Mouse (Mus musculus): ENCODE results near the gene 9930111J21Rik2. TPM values are rescaled to one million over a fixed set of nuclear protein-coding genes. Genes with fewer than 3 reads are reported as not detected.
"Not testable (repeated sequence)": the region's sequence is repeated elsewhere in the genome, so short reads cannot be mapped to it uniquely, and the experiment has no call there.

The 9930111J21Rik2 gene
- total RNA-seq, 2 experiments from 2014 or later: 1.0 to 1.4 TPM

DNA sequence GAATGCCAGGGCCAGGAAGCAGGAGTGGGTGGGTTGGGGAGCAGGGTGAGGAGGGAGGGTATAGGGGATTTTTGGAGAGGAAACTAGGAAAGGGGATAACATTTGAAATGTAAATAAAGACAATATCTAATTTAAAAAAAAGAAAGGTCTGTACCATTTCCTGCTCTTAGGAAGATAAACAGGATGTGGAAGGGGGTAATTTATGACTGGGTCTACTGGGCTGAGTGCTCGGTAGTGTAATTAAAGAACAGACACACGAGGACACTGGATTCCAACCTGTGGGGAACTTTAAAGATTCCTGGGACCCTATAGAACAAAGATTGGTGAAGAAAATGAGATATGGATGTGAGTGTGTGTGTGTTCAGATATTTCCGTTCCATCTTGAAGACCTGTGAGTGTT is 68.2 kb downstream of the 9930111J21Rik2 start:
- intact Hi-C loops (cut with DNase I; ENCODE audit: low total_unique reads); DNase-seq: not testable (repeated sequence)

DNA sequence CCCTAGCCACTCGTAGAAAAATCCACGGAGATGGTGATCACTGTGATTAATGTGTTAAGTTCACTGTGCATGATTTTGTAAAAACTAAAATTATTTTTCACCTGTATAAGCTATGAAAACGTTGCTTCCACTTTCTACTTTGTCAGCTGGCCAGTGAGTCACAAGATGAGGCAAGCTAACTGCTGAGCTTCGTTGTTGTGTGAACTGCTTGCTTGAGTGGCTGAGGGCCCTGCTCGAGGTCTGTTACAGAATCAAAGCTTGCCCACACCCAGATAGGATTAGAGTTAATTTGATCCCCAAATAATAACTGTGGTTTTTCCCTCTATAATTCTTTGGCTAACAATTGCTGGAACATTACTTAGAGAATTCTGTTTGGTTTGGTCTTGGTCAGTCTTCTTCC is 71.0 kb downstream of the 9930111J21Rik2 start:
- intact Hi-C loops (cut with DNase I; ENCODE audit: low total_unique reads); DNase-seq: not testable (repeated sequence)

- intact Hi-C loops (cut with DNase I; ENCODE audit: low total_unique reads); DNase-seq: not testable (repeated sequence)
Measured at GRCm38 (mm10) chr11:48979251-48979650, 71.8 kb downstream of the 9930111J21Rik2 start, which contains the start of gene 9930111J21Rik1. TSS of gene 9930111J21Rik1 (minus strand) at chr11:48979398.

DNA sequence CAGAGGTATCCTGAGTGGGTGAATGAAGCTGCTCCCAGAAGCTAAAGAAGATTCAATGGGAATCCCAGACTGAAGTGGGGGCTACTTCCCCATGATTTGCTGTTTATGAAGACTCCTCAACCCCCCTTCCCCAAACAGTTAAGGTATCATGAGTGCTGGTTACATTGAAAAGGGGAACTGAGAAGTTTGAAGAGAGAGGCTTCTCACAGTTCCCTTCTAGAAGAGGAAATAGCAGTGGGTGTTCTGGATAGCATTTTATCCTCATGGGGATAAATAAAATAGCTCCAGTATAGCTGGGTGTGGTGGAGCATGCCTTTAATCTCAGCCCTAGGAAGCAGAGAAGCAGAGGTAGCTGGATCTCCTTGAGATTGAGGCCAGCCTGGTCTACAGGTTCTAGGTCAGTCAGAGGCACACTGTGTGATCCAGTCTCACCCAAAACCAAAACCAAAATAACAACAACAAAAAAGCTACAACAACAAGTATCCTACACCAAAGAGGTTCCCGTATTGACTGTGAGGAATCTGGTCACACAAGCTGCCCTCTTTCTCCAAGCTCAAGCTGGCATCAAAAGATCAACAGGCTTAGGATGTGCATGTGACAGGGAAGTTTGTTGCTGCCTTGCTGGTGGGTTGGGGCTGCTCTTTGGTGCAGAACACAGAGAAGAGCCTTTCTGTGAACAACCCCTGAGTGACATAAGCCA is 72.7 kb downstream of the 9930111J21Rik2 start, which contains the start of gene Olfr56:
Olfr56 (plus strand) TSS at position 650 of the 700 bp plus-strand sequence.
- DNase-seq; intact Hi-C loops (cut with DNase I; ENCODE audit: low total_unique reads): not testable (repeated sequence)

DNA sequence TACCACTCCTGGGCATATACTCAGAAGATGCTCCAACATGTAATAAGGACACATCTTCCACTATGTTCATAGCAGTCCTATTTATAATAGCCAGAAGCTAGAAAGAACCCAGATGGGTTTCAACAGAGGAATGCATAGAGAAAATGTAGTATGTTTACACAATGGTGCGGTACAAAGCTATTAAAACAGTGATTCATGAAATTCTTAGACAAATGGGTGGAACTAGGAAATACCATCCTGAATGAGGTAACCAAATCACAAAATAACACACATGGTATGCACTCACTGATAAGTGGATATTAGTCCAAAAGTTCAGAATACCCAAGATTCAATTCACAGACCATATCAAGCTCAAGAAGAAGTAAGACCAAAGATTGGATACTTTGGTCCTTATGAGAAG is 76.4 kb downstream of the 9930111J21Rik2 start:
- intact Hi-C loops (cut with DNase I; ENCODE audit: low total_unique reads): not testable (repeated sequence)

More for the DNA sequence above, 76.4 kb downstream of the 9930111J21Rik2 start:
- not testable (repeated sequence) for DNase-seq

Other genes with a start within 250 kb of the 9930111J21Rik2 start
- 10 to 100 TPM; 16.3 to 21.0 TPM for gene Trim41, start 233.9 kb downstream of the 9930111J21Rik2 start, total RNA-seq (2021)
- 100 to 1,000 TPM in 1 of 2 experiments, 10 to 100 TPM in 1; 93.7 to 106 TPM for gene Trim7, start 225.1 kb downstream of the 9930111J21Rik2 start, total RNA-seq (2021)
- 1 to 10 TPM; 2.7 to 3.0 TPM for gene Gm12184, start 224.6 kb downstream of the 9930111J21Rik2 start, total RNA-seq (2021)
- gene Irgm1, start 179.6 kb downstream of the 9930111J21Rik2 start, total RNA-seq (2021): 1 to 10 TPM; 6.1 to 7.0 TPM
- gene Gm5431, start 149.0 kb downstream of the 9930111J21Rik2 start, total RNA-seq (2021): under 1 TPM; 0.21 to 0.35 TPM
- 1 to 10 TPM in 1 of 2 experiments, under 1 TPM in 1; 0.82 to 1.2 TPM for gene Psme2b, start 105.1 kb downstream of the 9930111J21Rik2 start, total RNA-seq (2021)
- not detected for gene Olfr56, start 72.4 kb downstream of the 9930111J21Rik2 start, total RNA-seq (2021)
- gene 9930111J21Rik1, start 71.8 kb downstream of the 9930111J21Rik2 start, total RNA-seq (2021): 1 to 10 TPM in 1 of 2 experiments, under 1 TPM in 1; 0.90 to 1.0 TPM
- gene Gm12185, start 59.0 kb downstream of the 9930111J21Rik2 start, total RNA-seq (2021): under 1 TPM; 0.13 to 0.47 TPM
- gene Tgtp1, start 57.1 kb downstream of the 9930111J21Rik2 start, total RNA-seq (2021): under 1 TPM in 1 of 2 experiments, not detected in 1; 0.14 TPM
- not detected for gene Tgtp2, start 13.0 kb upstream of the 9930111J21Rik2 start, total RNA-seq (2021)
- 1 to 10 TPM in 1 of 2 experiments, under 1 TPM in 1; 0.93 to 1.5 TPM for gene Ifi47, start 25.3 kb upstream of the 9930111J21Rik2 start, total RNA-seq (2021)
- under 1 TPM in 1 of 2 experiments, not detected in 1; 0.04 TPM for gene Olfr1396, start 63.6 kb upstream of the 9930111J21Rik2 start, total RNA-seq (2021)
- gene Olfr1395, start 91.0 kb upstream of the 9930111J21Rik2 start, total RNA-seq (2021): not detected
- gene Olfr1394, start 103.1 kb upstream of the 9930111J21Rik2 start, total RNA-seq (2021): not detected
- gene Btnl9, start 135.9 kb upstream of the 9930111J21Rik2 start, total RNA-seq (2021): 1 to 10 TPM; 4.8 to 9.0 TPM
- gene Zfp62, start 152.1 kb upstream of the 9930111J21Rik2 start, total RNA-seq (2021): 10 to 100 TPM; 16.5 to 18.1 TPM
- 10 to 100 TPM; 35.7 to 39.5 TPM for gene Mgat1, start 192.9 kb upstream of the 9930111J21Rik2 start, total RNA-seq (2021)
- gene Olfr1393, start 227.1 kb upstream of the 9930111J21Rik2 start, total RNA-seq (2021): under 1 TPM in 1 of 2 experiments, not detected in 1; 0.23 TPM
- gene Olfr1392, start 234.0 kb upstream of the 9930111J21Rik2 start, total RNA-seq (2021): not detected